Mouse (Mus musculus) spleen, embryonic (tissue): Measurements from ENCODE around the gene Aqp5.

ENCODE experiments used
- CTCF ChIA-PET: fragments of 350-600 bp; sonication (Branson Sonifier 250); formaldehyde crosslinking; loops from one replicate; lab custom pipeline; 2022; lab: Charles Lee

Gene Aqp5

DNA sequence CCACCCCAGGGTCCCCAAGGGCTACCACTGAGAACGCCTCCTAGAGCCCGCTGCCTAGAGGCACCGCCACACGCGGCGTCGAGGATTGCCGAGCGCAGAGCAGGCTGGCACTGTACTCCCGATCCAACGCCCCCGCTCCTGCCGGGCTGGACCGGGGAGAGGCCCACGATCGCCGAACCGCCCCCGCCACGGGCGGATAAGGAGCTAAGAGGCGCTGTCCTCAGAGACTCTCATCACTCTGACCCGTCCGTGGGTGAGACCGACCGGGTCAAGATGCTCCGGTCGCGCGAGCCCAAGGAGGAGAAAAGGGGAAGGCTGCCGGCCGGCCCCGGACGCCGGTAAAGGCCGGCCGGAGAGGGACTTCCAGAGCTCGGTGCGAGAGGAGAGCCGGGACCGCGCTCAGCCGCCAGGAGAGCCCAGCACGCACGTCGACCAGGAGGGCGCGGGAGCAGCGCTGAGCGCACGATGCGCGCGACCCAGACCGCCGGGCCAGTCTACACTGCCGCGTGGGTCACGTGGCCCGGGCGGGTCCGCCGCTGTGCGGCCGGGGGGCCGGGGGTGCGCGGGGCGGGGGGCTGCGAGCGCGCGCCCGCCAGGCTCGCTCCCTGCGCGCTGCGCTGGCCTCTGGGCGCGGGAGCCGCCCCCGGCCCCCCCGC lies at the start of gene Aqp5:
TSS of gene Aqp5 (plus strand) at position 354 of the 656 bp plus-strand sequence.
- CTCF ChIA-PET, result no interaction called here

DNA sequence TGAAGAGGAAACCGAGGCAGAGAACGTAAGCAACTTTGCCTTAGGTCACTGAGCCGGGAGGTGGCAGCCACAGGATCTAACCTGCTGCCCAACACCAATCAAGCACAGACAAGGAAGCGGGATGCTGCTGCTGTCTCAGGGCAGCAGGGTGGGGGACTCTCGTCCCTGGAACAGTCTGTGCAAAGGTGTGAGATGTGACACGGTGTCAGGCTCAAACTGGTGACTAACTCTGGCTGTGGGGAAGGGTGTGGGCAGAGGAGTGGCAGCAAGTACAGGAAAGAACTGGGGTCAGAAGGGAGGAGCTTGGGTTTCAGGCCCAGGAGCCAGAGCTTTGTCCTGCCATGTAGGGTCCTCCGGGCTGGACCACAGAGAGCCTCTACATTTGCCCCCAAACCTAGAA lies 46.5 kb upstream of the Aqp5 start:
- CTCF ChIA-PET, result no interaction called here

DNA sequence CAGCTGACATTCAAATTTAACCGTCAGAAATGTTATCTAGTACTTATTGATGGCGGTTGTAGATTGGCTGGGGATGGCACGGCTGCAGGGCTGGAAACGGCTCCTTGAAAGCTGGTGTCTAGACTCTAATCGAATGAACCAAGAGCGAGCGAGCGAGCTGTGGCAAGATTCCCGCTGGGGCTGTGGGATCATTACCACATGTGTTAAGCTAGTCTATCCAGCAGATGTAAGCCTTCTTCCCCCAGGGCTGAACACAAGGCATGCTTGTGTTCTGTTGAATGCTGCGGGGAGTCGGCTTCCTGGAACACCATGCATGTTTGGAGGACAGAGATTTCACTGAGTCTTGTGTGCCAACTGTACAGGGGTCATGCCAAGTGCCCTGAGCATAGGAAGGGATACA lies 44.0 kb upstream of the Aqp5 start:
- CTCF ChIA-PET, result no interaction called here

DNA sequence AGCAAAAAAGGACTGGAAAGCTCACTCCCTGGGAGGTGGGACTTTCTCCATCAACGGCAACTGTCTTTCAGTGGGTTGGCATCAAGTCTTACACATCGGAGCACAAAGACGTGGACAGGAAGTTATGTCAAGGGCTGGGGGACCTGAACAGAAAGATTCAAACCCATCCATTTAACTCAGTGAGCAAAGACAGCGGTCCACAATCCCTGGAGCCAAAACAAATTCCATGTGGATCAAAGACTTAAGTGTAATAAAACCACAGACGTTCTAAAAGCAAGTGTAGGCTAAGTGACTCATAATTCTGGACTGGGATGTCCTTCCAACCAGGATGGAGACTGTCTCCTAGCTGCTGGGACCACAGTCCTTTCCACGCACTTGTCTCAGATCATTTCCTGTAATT lies 42.9 kb upstream of the Aqp5 start:
- CTCF ChIA-PET, result interaction anchor here (0.6 kb wide), 1 partner anchor 519 kb away, joined by 7 read pairs; no protein-coding TSS in a partner anchor

DNA sequence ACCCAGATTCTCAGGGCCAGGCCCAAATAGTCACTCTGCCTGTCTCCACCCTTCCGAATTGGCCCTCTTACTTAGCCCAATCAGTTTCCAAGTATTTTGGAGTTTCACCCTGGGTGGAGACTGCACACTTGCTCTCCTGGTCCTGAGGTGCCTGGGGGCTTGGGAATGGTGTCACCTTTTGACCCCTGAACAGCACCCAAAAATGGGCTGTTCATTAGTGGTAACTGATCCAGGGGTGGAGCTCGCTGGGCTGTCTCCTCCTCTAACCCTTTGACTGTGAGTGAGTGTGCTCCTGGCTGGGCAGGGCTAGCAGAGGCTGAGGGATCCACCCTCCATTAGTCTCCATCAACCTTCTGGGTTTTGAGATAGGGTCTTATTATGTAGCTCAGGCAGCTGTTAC lies 40.7 kb upstream of the Aqp5 start:
- CTCF ChIA-PET, result no interaction called here

DNA sequence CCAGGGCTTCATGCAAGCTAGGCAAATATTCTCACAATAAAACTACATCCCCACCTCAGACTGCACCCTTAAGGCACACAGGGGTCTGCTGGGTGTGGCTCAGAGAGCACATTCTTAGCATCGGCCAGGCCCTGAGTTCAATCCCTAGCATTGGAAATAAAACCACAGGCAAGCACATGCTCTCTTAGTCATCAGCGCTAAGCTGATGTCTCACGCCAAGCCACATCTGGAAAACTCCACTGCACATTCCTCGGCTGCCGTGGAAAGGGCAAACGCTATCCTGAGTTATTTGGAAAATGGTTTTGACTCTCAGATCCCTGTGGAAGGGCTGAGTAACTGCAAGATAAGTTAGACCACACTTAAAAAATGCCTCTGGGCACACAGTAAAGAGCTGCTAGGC lies 36.8 kb upstream of the Aqp5 start:
- CTCF ChIA-PET, result no interaction called here

DNA sequence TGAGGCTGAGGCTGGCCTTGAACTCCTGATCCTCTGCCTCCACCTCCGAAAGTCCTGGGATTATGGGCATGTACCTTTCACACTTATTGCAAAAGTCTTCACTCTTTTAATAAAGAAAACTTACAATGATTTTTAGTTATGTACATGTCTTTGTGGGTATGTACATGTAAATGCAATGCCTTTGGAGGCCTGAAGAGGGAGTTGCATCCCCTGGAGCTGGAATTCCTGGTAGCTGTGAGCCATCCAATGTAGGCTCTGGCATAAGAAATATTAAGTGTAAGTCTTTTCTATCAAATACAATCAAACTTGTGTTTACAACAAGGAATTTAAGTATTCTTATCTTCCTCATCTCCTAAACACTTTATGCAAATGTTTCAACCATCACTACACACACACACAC lies 31.6 kb upstream of the Aqp5 start:
- CTCF ChIA-PET, result no interaction called here

DNA sequence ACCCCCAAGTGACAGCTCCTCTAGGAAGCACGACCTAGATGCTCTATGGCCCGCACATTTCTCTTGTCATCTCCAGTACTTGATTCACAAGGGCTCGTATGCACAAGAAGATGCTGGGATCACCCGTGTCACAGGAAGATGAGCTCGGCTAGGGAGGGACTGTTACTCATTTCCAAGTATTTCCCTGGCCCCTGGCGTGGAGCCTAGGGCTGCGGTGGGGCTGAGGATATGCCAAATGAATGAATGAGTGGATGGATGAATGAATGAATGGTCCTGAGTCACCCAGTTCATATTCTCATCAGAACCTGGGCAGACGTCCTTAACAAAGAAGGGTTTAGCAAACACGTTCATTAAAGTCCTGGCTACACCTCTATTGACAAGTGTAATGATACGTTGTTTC lies 30.3 kb upstream of the Aqp5 start:
- CTCF ChIA-PET, result no interaction called here

DNA sequence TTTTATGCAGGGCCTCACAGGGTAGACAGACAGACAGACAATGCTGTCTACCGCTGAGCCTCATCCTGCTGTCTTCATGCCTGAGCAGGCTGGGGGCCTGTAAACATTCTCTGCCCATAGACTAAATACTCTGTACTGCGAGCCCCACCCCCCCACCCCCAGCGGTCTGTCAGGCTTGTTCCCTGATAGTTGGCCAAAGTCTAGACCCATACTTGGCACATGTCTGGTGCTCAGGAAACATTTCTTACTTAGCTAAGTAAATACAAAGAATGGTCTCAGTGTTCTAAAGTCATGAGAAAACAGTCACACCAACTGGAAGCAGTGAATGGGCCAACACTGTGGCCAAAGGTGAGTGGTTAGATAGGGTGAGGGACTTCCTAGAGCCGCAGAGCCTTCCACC lies 23.2 kb upstream of the Aqp5 start:
- CTCF ChIA-PET, result no interaction called here

DNA sequence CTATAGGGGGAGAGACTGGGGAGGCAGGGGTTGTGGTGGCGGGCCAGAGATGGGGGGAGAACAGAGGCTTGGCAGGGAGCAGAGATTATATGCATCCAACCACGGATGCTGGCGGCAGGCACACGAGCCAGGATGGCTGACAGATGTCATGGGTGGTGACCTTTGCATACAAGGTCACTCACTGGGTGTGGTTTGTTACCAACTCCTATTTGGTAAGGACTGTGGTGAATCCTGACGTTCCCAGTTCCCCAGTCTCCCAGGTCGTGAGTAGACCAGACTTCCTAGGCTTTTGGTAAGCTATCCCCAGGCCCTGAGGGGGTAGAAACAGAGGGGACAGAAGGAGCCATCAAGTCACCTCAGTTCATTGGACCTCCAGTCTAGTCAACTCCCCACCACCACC lies 21.9 kb upstream of the Aqp5 start:
- CTCF ChIA-PET, result no interaction called here

DNA sequence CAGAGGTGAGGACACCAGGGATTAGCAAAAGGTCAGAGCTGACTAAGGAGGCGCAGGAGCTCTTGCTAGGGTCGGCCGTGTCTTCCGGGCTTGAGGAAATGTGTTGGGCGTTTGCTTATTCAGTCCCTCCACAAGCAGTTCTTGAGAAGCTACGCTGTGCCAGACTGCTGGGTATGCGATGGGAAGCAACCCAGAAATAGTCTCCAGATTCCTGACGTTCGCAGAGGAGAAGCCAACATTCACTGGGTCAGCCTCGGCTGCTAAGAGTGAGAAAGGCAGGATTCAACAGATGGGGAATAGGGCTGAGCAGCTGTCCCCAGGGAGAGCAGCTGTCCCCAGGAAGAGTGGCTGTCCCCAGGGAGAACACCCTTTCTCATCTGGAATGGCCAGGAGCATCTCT lies 21.5 kb upstream of the Aqp5 start:
- CTCF ChIA-PET, result no interaction called here

DNA sequence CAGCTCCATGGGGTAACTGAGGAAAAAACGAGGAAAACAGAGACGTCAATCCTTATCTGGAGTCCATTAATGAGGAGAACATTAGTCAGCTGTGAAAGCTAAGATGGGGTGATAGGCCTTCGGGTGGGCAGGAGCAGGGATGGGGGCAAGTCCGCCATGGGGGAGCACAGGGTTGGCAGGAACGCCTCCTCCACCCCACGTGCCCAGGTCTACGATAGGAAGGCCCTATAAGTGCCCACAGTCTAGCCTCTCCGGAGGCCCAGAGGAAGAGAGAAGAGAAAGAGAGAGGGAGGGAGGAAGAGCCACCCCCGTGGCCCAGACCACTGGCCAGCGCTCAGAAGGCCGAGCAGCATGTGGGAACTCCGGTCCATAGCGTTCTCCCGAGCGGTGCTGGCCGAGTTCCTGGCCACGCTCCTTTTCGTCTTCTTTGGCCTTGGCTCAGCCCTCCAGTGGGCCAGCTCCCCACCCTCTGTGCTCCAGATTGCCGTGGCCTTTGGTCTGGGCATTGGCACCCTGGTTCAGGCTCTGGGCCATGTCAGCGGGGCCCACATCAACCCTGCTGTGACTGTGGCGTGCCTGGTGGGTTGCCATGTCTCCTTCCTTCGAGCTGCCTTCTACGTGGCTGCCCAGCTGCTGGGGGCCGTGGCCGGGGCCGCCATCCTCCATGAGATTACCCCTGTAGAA lies 11.6 kb upstream of the Aqp5 start, which contains the start of gene Aqp2:
TSS of gene Aqp2 (plus strand) at position 254 of the 684 bp plus-strand sequence.
- CTCF ChIA-PET, result interaction anchor here (0.6 kb wide), 1 partner anchor 196 kb away, joined by 3 read pairs; no protein-coding TSS in a partner anchor

DNA sequence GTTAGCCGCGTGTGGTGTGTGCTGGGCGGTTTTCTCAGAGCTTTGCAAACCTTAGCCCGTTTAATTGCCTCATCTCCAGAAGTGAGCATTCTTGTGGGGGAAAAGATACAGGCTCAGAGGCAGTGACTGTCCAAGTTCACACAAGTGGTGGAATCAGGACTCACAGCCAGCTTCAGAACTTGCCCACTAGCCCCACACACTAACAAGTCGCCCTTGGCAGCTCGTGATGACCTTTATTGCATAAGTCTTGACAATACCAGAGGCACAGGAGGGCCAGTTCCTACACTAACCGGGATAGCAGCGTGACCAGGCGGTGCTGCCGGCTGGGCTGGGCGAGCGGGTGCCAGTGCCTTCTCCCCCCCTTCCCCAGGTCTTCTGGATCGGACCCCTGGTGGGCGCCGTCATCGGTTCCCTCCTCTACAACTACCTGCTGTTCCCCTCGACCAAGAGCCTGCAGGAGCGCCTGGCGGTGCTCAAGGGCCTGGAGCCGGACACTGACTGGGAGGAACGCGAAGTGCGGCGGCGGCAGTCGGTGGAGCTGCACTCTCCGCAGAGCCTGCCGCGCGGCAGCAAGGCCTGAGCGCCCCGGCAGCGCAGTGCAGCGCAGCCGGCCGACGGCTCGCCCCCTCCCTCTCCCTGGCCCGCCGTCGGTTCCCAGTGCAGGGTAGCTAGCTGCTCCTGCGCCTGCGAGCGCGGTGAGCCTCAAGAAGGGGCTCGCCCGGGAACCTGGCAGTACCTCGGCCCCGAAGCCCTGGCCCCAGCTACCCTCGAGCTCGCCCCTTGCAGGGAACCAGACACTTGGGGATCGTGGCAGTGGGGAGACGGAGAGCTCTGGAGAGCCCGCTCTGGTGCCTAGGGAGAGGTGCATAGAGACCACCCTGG lies 6.9 kb upstream of the Aqp5 start:
- CTCF ChIA-PET, result no interaction called here

DNA sequence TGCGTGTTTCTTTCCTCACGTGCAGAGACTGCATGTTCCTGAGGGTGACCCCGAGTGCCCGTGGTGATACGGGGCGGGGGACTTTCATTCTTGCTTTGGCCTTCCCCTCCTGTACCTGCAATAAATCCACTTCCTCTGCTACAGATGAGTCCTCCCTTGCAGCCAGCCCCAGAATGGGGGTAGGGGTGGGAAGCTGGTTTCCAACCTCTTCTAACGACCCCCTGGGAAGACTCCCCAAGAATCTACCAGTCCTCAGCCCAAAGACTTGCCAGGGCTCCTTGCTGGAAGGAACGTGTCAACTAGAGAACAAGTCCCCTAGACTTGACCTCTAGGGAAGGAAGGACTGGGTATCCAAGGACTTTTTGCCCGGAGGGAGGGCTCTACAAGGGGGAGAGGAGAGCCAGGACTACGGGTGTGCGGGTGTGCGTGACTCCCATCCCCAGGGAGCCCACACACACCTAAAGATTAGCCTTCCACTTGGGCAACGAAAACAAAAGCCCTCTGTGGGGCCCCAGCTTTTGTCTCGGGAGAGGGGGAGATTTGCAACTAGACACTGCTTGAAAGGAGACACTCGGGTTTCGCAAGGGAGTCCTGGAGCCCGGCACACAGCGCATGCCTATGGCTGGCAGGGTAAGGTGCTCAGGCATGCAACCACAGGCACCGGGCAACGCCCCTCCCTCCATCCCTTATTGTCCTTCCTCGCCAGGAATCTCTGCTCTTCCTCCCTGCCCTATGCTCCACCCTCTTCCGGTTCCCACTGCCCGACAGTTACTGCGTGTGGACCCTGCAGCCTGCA lies 6.0 kb upstream of the Aqp5 start:
- CTCF ChIA-PET, result no interaction called here

DNA sequence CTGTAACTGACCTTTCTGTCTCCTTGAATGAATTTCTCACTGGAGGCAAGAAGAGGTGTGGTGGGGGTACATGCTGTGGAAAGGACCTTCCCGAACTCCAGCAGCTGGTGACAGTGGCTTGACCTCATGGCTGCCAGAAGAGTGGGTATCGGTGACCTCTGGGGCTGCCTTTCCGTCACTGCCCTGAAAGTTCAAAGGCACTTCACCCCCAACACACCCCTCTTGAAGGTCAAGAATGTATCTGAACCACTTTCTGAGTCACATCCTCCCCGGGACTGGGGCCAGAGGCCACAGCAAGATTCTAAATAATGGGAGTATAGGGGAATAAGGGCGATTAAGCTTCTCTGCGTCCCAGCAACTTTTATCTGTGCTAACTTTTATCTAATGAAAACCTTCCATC lies 4.8 kb upstream of the Aqp5 start:
- CTCF ChIA-PET, result no interaction called here

DNA sequence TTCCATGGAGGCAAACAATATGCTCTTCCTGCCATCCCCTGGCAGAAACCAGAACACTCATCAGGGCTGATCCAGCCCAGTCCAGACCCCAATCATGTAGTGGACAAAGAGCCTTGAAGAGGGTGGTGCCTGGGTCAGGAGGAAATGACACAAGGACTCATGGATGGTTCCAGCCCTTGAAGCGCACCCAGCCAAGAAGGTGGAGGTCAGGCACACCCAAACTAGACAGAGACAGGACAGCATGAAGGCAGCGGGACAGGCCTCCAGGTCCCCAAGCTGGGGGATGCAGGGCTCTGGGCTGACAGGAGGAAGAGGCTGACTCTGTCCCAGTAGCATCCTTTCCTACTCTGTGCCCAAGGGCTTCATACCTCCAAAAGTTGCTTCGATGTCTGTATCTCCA lies 4.1 kb upstream of the Aqp5 start:
- CTCF ChIA-PET, result no interaction called here

DNA sequence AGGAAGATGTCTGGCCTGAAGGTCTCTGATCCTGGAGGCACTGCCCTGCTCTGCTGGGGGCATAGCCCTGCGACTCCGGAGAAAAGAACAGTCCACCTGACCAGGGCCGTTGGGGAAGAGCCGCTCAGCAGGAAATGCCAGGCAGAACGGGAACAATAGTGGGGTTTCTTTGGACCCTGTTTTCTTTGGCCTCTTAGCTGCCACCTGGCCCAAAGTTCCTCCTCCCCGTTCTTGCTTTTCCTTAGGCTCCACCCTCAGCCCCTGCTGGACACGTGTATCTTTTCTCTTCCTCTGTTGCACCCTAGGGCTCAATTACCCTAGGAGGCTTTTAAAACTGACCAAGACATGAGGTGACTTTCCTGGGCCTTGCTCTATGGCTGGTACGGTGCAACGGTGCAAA lies 1.3 kb upstream of the Aqp5 start:
- CTCF ChIA-PET, result no interaction called here

DNA sequence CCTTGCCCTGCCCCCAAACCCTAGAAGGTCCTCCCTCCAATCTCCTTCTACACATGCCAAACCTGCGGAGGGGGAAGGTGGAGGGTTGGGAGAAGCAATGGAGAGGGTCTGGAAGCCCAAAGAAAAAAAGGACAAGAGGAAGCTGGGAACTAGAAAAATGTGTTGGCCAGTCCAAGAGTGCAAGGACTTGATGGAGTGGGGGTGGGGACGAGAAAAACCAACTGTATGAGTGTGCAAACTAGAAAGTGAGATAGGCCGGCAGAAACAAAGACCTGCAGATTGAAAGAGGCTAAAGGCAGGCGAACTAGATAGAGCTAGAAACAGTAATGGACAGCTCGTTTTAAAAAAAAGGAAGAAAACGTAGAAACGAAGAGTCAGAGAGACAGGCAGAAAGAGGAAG lies 878 bp upstream of the Aqp5 start:
- CTCF ChIA-PET, result no interaction called here

DNA sequence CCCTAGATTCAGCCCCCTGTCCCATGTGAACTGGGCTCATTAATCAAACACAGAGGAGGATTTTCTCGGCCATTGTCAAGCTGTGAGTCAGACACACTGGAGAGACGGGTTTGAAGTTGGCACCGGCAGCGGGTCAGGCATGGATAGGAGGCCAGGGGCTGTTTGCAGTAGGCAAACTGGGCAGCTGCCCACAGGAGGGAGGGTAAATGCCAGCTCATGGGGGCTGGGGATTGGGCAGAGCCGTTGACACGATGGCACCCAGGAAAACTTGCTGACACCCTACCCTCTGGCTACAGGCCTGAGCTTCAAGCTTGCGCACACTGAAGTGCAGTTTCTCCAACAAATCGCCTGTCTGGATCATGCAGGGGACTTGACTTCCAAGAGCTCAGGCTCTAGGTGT lies 1.6 kb downstream of the Aqp5 start:
- CTCF ChIA-PET, result no interaction called here

DNA sequence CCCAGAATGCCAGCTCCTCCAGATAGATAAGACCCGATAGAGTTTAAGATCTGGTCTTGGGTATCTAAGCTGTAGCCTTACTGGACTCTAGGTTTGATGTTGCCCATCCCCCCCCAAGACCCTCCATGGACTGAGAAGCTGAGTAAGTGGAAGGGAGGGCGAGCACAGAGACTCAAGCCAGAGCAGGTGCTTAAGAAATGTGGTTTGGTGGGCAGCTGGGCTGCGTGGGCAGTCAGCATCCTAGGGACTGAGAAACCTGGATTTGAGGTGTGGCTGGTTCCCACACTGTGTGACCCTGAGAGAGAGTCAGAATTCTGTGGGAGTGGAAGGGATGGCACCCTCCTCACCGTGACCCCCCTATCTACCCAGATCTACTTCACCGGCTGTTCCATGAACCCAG lies 2.3 kb downstream of the Aqp5 start:
- CTCF ChIA-PET, result no interaction called here

DNA sequence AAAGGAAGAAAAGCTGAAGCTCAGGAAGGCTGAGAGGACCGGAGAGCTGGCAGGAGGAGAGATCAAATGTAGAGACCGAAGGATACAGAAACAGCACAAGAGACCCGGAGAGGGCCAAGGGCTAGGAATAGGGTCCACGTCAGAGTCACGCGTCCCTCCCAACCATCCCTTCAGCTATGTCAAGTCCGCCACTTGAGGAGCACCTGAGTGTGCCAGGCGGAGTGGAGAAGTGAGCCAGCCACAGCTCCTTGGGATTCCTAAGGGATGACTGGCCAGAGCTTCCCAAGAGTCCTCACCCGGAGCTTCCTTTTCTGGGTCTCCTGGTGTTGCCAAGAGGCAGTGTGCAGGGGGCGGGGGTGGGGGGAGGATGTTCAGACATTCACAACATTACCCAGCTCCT lies 4.4 kb downstream of the Aqp5 start:
- CTCF ChIA-PET, result interaction anchor here (0.6 kb wide), 1 partner anchor 94 kb away, joined by 3 read pairs; no protein-coding TSS in a partner anchor
